Mouse (Mus musculus) midbrain, embryonic 12.5 days (tissue): ENCODE data around the gene Atp5mpl. TPM values are rescaled to one million over a fixed set of nuclear protein-coding genes. Genes with fewer than 3 reads are reported as not detected.
"Not testable (repeated sequence)": the region's sequence is repeated elsewhere in the genome, so short reads cannot be mapped to it uniquely, and the experiment has no call there.

Experiments
- ATAC-seq: fragments of 200-750 bp; cut with Nextera tagmentation; 2 replicates; pipeline ENCODE4 v1.8.0; 2017; ENCODE audit warnings: low read depth, moderate TSS enrichment, moderate library complexity; ENCODE audit not compliant: low FRiP score
- H3K27ac ChIP-seq: fragments of 300-500 bp; sonication (generic); replicated peaks from 2 replicates; pipeline ENCODE4 v1.5.1; 2016; ENCODE audit warnings: mild to moderate bottlenecking
- H3K27me3 ChIP-seq: fragments of 300-500 bp; sonication (generic); 2 replicates; pipeline ENCODE4 v1.6.1; 2016; ENCODE audit warnings: mild to moderate bottlenecking
- H3K36me3 ChIP-seq: fragments of 300-500 bp; sonication (generic); 2 replicates; pipeline ENCODE4 v1.6.1; 2016
- H3K4me1 ChIP-seq: fragments of 300-500 bp; sonication (generic); 2 replicates; pipeline ENCODE4 v1.6.1; 2016
- H3K4me2 ChIP-seq: fragments of 300-500 bp; sonication (generic); replicated peaks from 2 replicates; pipeline ENCODE4 v1.6.1; 2016; ENCODE audit warnings: mild to moderate bottlenecking, moderate library complexity
- H3K4me3 ChIP-seq: fragments of 300-500 bp; sonication (generic); 2 replicates; pipeline ENCODE4 v1.5.1; 2016; ENCODE audit warnings: mild to moderate bottlenecking
- H3K9ac ChIP-seq: fragments of 300-500 bp; sonication (generic); replicated peaks from 2 replicates; pipeline ENCODE4 v1.6.1; 2016; ENCODE audit warnings: mild to moderate bottlenecking, moderate library complexity
- H3K9me3 ChIP-seq: fragments of 300-500 bp; sonication (generic); 2 replicates; pipeline ENCODE4 v1.6.1; 2016; ENCODE audit warnings: mild to moderate bottlenecking
- WGBS: fragments of 180-500 bp; shearing (Covaris S2); methylation state at CpG from one replicate; pipeline ENCODE4 v1.1.7; 2016; 5-methylcytosine and 5-hydroxymethylcytosine counted together
- polyA plus RNA-seq: library from polyadenylated mRNA; unstranded; fragments of >200 nt; fragmentation: Nextera tagmentation; extraction: Ambion mirVana; gene quantifications from 2 replicates; pipeline ENCODE4 v1.2.1, GENCODE M21; 2016

Gene Atp5mpl
- polyA plus RNA-seq, 1 experiment from 2014 or later = 602 TPM

DNA sequence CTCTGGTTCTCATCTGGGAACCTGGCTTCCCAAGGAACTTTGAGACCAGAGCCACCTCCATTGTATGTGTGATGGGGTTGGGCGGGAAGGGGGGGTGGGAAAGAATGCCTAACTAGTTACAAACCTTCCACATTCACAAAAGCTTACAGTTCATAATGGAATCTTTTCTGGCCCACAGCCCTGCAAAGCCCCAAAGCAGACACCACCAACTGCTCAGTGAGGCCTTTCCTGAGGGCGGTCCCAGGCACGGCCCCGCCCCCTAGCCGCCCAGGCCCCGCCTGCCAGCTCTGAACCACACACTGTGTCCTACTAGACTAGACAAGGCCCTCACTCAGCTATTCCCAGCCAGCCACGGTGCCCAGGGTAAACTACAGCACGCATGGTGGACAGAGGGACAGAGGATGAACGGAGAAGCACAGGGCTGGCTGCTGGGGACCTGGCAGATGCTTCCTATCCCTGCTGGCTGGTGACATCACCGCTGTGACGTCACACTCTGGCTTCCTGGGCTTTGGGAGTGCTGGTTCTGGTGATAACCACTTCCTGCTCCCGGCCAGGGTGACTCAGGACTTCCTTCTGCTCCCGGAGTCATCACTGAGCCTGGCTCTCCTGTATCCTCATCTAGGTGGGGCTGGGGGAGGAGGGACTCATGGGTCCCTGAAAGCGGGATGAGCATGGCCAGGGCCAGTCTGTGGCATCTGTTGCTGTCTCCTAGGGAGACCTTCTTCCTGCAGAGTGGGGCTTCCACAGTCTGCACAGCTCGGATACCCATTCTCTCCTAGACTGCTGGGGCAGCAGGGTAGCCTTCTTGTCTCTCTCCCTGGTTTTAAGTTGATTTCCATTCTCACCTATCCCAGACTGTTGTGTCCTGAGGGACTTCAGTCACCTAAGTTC lies 20.8 kb downstream of the Atp5mpl start:
- H3K36me3 ChIP-seq, ATAC-seq, H3K4me3 ChIP-seq, H3K27ac ChIP-seq, H3K9ac ChIP-seq, H3K4me1 ChIP-seq, H3K27me3 ChIP-seq, H3K4me2 ChIP-seq, H3K9me3 ChIP-seq: not testable (repeated sequence)
- 67% methylated on average over 11 of the region's 15 CpGs for WGBS

- 71% methylated on average over 8 of the region's 8 CpGs for WGBS
- Histone ChIP-seq H3K9me3 (no peaks in the 10 kb centered on the region), H3K4me1 (0 out of 2 replicates have a peak, but pooled peaks cover 3% of the 10 kb centered on the region), H3K27me3 (no peaks in the 10 kb centered on the region), H3K27ac (no peak overlapping the region), H3K36me3 (no peaks in the 10 kb centered on the region), H3K4me3 (no peak overlapping the region), H3K4me2 (no peak overlapping the region), H3K9ac (no peak overlapping the region)
- ATAC-seq = no peak
Observed at GRCm38 (mm10) chr12:111945115-111945514, 21.7 kb downstream of the Atp5mpl start.

- H3K4me3 ChIP-seq = not testable (repeated sequence)
- peak overlapping the region; percentile 30; the same call in 1 of the 2 replicates for H3K27ac ChIP-seq
- whole genome bisulfite sequencing = 71% methylated on average over 17 of the region's 20 CpGs
Observed at GRCm38 (mm10) chr12:111944065-111944987, 22.5 kb downstream of the Atp5mpl start.

GRCm38 (mm10) chr12:111943421-111944064 lies 23.2 kb downstream of the Atp5mpl start:
- Histone ChIP-seq H3K4me1 (0 out of 2 replicates have a peak, but pooled peaks cover 3% of the 10 kb centered on the region), H3K36me3 (no peaks in the 10 kb centered on the region), H3K4me3 (no peak overlapping the region), H3K4me2 (no peak overlapping the region), H3K27ac (peak overlapping the region; percentile 30; the same call in 1 of the 2 replicates), H3K27me3 (no peaks in the 10 kb centered on the region), H3K9me3 (no peaks in the 10 kb centered on the region), H3K9ac (no peak overlapping the region)
- no peak for ATAC-seq
- WGBS = 65% methylated on average over 10 of the region's 10 CpGs

More at GRCm38 (mm10) chr12:111944065-111944987, 22.5 kb downstream of the Atp5mpl start:
- not testable (repeated sequence) for H3K4me1 ChIP-seq, H3K36me3 ChIP-seq, H3K9ac ChIP-seq, H3K4me2 ChIP-seq, H3K27me3 ChIP-seq, H3K9me3 ChIP-seq
- 0 out of 2 replicates have a peak, but pooled peaks have one; percentile 16 for ATAC-seq

DNA sequence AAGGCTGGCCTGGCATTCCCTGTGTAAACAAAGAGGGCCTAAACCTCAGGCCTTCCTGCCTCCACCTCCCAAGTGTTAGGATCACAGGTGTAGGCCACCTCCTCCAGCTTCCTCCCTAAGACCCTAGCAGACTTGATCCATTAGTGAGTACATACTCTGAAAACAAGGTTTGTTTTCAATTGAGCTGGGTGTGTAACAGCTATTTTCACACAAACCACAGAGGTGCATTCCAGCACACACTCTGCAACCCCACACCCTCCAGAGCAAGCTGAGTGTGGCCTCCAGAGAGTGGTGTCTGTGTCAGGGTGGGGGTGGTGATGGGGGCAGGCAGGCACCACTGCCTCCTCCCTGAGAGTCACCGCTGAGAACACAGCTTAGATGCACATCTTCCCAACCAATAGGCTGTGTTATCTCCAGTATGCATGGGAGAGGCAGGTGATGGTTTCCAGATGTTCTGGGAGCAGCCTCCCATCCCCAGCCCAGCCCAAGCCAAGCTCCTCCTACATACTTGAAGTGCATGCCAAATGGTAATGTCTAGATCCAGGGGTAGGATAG lies 28.1 kb downstream of the Atp5mpl start:
- Histone ChIP-seq H3K36me3 (no peaks in the 10 kb centered on the region), H3K4me2 (no peak overlapping the region), H3K9ac (no peak overlapping the region), H3K27me3 (no peaks in the 10 kb centered on the region), H3K9me3 (no peaks in the 10 kb centered on the region), H3K4me1 (peaks cover 12% of the 10 kb centered on the region; the same call in 1 of the 2 replicates), H3K4me3 (no peak overlapping the region), H3K27ac (no peak overlapping the region)
- no peak for ATAC-seq
- WGBS = 69% methylated on average over 1 of the region's 1 CpGs

DNA sequence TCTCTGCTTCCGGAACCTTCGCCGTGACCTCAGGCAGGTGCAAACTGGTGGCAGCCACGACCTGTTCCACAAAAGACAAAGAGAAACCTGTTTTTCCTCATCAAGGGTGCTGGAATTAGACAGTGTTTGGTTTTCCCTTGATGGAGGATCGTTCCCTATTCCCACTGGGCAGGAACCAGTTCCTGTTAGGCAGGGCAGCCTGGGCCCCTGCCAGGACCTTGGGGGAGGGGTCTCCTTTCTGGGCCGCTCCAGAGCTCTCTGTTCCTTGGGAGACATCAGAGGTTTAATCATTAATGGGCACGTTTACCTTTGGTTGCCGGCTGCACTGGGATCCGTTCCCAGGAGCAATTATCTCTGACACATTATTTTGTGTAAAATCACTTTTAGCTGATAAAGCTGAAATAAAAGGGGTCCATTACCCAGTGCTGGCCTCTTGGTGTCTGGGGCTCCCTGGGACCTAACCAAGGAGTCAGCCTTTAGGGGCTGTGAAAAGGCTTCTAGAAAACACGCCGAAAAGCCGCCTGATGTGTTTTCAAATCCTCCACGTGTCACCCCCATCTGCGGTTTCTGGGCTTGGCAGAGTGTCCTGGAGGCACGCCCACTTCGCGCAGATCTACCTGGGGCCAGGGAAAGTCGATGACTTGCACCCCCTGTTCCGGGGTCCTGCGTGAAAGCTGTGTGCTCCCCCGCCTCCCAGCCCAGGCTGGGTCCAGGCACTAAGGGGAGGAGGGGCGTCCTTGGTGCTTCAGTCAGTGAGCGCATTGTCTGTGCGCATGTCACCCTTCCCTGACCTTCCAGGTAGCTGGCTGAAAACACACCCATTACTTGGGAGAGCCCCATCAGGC lies 29.8 kb downstream of the Atp5mpl start:
- Histone ChIP-seq H3K4me1 (peaks cover 19% of the 10 kb centered on the region; the same call in 1 of the 2 replicates), H3K4me2 (no peak overlapping the region), H3K9ac (no peak overlapping the region), H3K36me3 (no peaks in the 10 kb centered on the region), H3K27ac (no peak overlapping the region), H3K9me3 (no peaks in the 10 kb centered on the region), H3K27me3 (no peaks in the 10 kb centered on the region), H3K4me3 (no peak overlapping the region)
- 57% methylated on average over 24 of the region's 24 CpGs for WGBS
- no peak for ATAC-seq

DNA sequence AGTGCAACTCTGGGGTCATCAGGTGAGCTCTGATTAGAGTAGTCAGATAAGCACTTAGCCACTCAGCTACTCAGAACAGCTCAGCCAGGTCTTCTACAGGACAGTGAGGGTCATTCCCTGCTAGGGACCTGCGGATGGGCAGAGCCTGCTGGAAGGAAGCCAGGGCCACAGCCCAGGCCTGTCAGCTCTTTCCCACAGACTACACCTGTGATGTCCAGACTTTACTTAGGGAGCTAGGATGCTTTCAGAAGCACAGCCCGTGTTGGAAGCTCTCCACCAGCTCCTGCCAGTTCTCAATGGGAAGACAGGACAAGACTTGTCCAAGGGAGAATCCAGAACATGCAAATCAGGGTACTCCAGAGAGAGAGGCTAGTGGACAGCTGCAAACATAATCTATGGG lies 32.8 kb downstream of the Atp5mpl start:
- no peaks in the 10 kb centered on the region for H3K36me3 ChIP-seq
- WGBS = 82% methylated on average over 2 of the region's 2 CpGs
- no peak overlapping the region for H3K27ac ChIP-seq
- H3K4me1 ChIP-seq = peaks cover 19% of the 10 kb centered on the region; the same call in 1 of the 2 replicates
- H3K9me3 ChIP-seq = no peaks in the 10 kb centered on the region
- H3K27me3 ChIP-seq = no peaks in the 10 kb centered on the region
- no peak overlapping the region for H3K4me2 ChIP-seq
- no peak overlapping the region for H3K9ac ChIP-seq
- H3K4me3 ChIP-seq = no peak overlapping the region
- no peak for ATAC-seq

GRCm38 (mm10) chr12:111933032-111933704 lies 33.6 kb downstream of the Atp5mpl start:
- WGBS = 63% methylated on average over 11 of the region's 11 CpGs
- Histone ChIP-seq H3K4me1 (peaks cover 19% of the 10 kb centered on the region; the same call in 1 of the 2 replicates), H3K4me3 (no peak overlapping the region), H3K9ac (no peak overlapping the region), H3K9me3 (no peaks in the 10 kb centered on the region), H3K27ac (no peak overlapping the region), H3K4me2 (no peak overlapping the region), H3K36me3 (no peaks in the 10 kb centered on the region), H3K27me3 (no peaks in the 10 kb centered on the region; the same call in 1 of the 2 replicates)
- no peak for ATAC-seq

- no peak overlapping the region for H3K27ac ChIP-seq
- H3K36me3 ChIP-seq = no peaks in the 10 kb centered on the region
- no peak overlapping the region for H3K4me3 ChIP-seq
- H3K4me2 ChIP-seq = no peak overlapping the region
- no peak for ATAC-seq
- no peak overlapping the region for H3K9ac ChIP-seq
- H3K4me1 ChIP-seq = peaks cover 16% of the 10 kb centered on the region; the same call in 1 of the 2 replicates
- no peaks in the 10 kb centered on the region; the same call in 1 of the 2 replicates for H3K27me3 ChIP-seq
- no peaks in the 10 kb centered on the region for H3K9me3 ChIP-seq
- WGBS = 66% methylated on average over 3 of the region's 3 CpGs
Observed at GRCm38 (mm10) chr12:111932513-111932912, 34.3 kb downstream of the Atp5mpl start.

DNA sequence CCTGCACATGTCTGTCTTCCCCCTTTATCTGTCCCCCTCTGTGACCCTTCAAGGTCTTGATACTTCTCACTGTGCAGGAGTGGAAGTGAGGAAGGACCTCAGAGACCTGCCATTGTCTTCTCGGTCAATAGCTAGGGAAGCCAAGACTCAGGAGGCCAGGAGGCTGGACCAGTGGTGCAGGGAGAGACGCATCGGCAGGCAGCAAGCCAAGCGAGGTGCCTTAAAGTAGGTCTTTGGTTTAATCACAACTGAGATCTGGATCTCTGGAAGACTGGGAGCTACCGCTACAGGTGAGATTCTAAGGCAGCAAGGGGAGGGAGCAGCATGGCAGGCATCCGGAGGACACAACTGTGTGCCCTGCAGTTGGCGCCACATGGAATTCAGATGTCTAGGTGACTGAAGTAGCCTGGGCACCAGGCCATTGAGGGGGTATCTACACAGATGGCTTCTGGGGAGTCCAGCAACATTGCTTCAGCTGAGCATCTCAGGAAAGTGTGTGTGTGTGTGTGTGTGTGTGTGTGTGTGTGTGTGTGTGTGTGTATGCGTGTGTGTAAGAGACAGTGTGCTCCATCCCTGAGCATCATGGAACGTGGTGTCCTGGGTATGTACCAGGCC lies 35.3 kb downstream of the Atp5mpl start:
- no peak overlapping the region for H3K4me2 ChIP-seq
- no peaks in the 10 kb centered on the region; the same call in 1 of the 2 replicates for H3K27me3 ChIP-seq
- 0 out of 2 replicates have a peak, but pooled peaks cover 11% of the 10 kb centered on the region for H3K4me1 ChIP-seq
- H3K36me3 ChIP-seq = no peaks in the 10 kb centered on the region
- H3K4me3 ChIP-seq = no peak overlapping the region
- H3K9ac ChIP-seq = no peak overlapping the region
- H3K27ac ChIP-seq = no peak overlapping the region
- 82% methylated on average over 9 of the region's 9 CpGs for WGBS
- no peaks in the 10 kb centered on the region for H3K9me3 ChIP-seq
- ATAC-seq = no peak
